Mouse (Mus musculus) c-Kit-positive CD71-positive TER-119-positive erythroid progenitor cells, embryonic 14.5 days (primary cell): ENCODE measurements around the gene Arg1.

ENCODE experiments used
- DNase-seq: peaks from one replicate; pipeline ENCODE4 v3.0.0-alpha.2; 2013; ENCODE audit warnings: low spot score

Gene Arg1

DNA sequence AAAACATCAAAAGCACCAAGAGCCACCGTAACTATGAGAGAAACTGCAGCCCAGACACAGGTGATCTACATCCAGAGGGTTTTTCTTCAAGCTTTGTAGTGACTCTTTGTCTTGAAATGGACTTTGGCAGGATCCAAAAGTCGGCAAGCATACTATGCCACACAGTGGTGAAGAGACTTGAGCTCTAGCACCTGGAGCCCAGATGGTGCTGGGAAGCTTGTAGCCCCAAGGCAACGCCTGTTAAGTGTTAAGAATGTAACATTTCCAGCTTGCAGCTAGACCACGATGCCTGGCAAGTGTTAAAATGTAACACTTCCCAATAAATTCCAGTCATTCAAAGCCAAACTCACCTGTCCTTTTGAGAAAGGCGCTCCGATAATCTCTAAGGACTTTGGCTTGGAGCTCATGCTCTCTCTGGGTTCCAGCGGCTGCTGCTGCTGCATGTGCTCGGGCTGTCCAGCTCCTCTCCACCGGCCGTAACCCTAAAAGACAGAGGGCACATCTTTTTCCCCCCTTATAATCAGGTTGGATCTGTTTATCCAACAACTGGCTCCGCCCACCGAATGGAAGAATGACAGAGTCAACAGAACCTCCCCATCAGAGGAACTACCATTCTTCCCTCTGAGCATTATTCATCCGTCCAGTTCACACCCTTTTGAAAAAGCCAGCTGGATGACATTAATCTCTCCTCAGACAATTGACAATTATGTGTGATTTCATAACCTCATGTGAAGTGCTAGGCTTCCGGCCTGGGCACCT, at the start of gene Arg1:
TSS of gene Arg1 (minus strand) at position 523 of the 759 bp plus-strand sequence.
- no peak for DNase-seq

DNA sequence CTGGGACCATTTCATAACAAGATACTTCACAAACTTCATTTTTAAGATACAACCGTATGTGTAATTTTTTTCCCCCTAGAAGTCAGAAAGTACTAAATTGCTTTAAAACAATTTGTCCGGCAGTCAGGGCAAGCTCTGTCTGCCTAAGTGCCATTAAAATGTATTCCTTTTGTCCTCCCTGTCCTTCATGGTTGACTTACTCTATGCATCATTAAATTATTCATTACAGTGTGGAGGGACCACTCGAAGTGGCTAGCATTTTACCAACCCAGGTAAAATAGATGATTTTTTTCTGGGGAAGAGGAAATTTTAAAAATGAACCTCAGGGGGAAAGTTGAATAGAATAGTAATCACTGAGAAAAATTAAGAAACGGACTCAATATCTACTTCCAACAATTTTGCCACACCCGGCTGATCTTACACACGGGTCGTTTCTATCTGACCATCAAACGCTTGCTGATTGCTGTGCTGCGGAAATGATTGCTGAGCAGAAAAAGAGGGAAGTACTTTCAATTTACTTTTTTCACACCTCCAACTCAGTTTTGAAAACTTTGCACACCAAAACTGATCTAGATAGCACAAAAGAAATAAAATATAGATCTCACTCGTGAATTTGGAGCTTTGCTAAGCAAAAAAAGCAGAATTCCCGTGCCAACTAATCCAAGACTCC, 46.7 kb upstream of the Arg1 start:
- no peak for DNase-seq

DNA sequence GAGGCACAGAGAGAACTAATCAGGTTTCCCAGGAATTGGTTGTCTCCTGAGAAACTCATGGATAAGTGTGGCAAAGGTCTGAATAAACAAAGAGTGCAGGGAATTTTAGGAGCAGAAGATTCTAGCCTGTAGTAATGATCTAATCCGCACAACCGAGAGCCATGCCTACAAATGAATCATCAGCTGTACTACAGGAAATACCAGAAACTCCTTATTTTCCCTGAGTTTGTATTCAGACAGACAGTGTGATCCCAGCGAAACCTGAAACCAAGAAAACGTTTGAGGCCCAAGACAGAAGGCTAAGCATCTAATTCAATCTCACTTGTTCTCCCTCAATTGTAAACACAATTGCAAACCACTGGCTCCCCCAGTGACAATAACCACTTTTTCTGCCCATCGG, 46.1 kb upstream of the Arg1 start:
- no peak for DNase-seq

DNA sequence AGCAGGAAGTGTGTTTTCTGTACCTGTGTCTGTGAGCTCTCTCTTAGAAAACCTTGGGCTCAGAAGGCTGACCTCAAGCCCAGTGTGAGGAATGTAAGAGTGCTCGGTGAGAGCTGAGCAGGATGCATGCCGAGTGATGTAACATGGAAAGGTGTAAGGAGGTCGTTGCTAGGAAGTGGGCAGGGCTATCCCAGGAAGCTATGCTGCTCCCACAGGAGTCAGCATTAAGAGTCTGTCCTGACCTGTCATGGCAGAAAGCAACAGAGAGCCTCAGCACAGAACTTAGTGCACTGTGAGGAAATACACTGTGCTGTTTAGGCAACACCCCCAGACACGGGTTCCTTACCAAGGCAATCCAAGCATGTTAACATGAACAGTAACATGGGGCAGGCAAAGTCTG, 45.6 kb upstream of the Arg1 start:
- no peak for DNase-seq

DNA sequence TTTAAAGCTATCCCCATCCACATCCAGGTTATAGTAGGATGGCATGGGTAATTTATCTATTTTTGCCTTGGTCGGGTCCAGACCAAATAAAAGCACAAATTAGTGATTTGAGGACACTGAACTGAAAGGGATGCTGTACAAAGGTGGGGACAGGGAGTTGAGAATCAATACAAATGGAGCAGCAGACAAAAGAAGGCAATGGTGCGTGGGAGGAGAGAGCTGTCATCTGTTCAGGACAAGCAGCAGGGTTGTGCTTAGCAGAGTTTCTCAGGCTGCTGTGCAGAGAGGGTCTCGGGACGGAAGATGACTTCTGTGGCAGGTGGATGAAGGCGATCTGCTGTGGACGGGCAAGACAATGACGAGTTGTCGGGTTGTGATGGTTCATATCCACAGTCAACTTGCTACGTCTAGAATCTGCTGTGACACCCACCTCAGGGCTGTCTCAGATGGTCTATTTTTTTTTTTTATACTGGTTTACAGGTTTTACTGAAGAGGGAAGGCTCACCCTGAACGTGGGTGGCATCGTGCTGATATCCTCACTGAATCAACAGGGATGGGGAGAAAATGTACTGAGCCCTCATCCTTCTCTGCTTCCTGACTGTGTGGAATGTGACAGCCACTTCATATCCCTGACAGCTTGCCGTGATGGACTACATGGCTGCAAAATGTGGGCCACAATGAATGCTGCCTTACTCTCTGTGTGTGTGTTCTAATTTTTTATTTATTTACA, 38.7 kb upstream of the Arg1 start:
- no peak for DNase-seq

DNA sequence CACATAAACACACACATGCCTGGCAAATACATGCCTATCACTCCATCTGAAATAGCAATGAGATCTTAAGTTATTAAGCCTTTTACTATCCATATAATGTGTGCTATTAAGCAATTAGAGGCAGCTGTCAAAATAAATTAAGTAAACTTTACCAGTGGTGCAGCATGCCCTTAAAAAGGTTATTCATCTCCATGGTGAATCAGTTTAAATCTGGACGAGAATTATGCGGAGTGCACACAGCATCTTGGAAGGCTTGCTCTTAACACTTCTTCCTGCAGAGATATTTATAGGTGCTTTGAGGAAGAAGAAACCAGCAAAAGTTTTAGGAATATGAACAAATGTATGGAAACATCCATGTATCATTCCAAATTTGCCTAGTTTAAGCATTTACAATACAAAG, 34.6 kb upstream of the Arg1 start:
- no peak for DNase-seq

DNA sequence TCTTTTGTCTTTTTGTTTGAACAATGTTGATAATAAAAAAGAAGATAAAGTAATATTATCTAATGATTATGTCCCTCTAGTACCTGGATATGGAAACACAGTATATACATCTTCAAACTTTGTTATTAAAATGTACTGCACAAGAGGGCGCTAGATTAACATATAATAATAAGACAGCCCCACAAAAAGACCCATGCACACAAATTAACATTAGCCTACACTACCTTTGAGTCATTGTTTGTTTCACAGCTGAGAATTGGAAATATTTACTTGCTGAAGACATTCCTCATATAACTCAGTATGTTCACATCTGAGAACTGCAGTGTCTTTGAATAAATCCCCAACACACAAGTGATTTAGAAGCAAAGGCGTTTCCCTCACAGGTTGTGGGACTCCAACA, 33.8 kb upstream of the Arg1 start:
- DNase-seq: peak; percentile 8

DNA sequence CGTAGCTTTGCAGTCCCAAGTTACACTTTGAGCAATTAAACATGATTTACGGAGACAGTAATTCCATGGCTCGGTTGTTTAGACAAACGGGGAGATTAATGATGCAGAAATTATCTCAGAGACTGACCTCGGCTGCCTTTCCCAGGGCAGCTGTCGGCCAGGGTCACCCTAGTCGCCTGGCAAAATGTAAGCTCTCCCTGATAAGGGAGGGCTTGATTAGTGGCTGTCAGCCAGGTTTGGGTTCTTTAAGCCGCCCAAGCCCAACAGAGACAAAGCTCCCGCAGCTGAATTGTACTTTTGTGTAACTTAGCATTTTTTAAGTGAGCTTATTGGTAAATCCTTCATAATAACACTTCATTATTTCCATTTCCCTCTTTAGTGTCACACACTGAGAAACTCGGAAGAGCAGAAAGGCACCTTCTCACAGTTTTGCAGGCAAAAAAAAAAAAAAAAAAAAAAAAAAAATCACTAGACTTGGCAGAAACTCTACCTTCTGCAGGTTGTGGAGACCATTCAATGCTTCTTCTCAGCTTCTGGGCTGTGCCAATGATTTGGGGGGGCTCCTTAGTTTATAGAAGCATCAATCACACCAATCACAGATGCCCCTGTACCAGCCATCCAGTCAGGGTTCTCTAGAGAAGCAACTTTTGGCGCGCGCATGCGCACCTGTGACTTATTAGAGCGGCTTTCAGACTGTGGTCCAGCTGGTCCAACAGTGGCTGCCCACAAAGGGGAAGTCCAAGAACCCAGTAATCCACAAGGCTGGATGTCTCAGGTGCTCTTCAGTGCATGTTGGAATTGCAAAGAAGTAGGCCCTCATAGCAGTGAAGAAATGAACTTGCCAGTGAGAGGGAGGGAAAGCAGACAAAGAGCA, 32.0 kb upstream of the Arg1 start:
- DNase-seq: no peak

DNA sequence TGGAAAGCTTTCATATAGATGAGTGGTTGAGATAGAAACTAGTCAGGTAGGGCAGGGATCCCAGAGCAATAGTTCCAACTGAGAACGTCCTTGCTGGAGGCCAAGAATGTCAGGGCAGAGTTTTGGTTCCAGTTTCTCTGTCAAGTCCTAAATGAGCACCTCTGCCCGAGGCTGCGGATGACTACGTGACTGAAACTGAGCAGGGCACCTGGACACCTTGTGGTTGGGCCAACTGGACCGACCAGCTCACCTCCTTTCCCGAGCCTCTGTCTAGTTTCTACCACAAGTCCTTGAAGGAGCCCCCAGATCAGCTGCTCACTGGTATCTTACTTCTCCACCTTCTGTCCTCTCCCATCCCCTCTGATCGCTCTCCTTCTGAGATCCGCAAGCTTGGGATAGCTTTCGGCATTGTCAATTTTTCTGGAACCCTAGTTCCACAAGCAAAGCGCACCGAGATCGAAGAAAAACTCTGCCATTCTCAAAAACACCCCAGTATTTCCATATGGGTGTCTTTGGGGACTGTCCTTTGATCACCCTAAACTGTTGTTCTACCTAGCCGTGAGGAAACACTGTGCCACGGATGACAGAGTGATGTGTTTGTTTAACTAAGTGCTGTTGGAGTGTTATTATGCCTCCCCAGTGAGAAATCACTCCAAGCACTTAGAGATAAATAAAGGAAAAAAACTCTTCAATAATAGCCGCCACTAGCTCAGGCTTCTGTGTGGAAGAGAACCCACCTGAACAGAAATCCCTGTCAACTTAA, 31.2 kb upstream of the Arg1 start:
- no peak for DNase-seq

DNA sequence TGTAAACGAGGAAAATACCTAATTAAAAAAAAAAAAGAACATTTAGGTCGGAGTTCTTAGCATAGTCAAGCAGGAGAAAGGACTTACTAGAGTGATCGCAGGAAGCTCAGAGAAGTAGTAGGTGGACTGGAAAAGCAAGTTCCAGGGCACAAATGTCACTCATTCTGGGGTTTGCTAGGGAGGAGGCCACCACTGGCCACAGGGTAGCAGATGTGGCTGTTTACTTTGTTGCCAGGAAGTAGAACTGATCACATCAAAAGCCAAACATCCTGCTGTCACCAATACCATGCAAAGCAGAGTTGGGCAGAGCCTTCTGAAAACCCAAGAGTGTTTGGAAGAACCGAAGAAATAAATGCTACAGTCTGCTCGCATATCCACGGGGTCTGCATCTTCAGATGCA, 26.6 kb upstream of the Arg1 start:
- no peak for DNase-seq

DNA sequence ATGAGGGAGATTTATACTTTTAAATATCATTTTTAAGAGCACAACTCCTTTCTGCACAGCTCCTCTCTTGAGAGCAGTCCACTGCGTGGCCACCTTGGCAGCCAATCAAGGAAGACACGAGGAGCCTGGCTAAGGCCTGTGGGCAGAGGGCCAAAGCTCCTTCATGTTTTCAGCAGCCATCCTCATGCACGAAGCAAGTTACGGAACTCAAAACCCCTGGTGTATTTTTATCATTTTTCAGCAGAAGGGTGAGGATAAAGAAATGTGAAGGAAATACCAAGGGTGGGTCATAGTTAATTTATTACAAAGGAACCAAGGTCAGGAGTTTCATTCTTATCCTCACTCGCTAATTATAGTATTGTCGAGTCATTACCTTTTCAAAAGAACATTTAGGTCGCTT, 25.3 kb upstream of the Arg1 start:
- DNase-seq: no peak

DNA sequence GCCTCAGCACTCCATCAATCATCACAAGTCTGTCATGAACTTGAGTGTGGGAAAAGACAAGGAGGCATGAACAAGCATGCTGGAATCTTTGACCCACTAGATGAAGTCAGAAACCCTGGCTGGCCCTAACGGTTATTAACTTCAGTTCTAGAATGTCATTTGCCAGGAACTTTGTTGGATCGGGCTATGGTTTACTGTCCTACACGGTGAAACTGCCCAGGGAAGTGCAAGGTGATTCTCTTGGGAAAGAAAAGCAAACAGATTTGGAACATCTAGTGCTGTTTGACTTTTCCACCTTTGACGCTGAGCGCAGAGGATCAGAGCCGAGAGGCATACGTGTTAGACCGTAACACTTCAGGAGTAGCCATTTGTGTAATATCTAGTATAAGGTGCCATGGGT, 24.3 kb upstream of the Arg1 start:
- no peak for DNase-seq

DNA sequence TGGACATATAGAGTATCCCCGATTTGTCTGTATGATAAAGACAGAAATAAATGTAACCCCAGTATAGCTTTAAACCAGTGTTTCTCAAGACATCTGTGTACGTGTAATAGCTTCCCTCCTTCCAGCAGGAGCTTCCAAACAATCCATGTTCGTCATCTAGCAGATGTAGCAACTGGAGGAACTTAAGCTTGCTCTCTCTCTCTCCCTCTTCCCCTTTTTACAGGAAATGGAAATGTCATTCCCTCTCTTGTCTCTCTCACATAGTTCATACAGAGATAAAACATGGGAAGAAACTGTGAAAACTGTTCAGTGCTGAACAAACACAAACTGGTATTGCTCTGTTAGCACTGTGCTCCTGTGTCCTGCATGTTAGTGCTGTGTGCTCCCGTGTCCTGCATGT, 22.9 kb upstream of the Arg1 start:
- no peak for DNase-seq

DNA sequence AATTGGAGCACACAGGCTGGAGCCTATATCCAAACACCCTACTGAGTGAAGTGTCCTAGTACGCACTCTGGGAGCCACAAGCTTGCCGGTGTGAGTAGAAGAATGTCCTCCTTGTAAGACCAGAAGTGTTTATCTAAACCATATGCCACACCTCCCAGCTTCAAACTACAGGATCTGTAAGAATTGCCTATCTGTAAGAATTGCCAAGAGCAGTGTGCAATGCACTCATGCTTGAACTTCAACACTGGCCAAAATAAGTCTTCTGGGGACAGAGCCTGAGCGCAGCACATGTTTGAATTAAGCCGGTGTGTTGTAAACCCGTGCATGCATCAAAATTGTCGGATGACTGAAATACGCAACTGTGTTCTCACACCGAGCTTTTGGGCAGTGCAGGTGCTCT, 21.0 kb upstream of the Arg1 start:
- no peak for DNase-seq

DNA sequence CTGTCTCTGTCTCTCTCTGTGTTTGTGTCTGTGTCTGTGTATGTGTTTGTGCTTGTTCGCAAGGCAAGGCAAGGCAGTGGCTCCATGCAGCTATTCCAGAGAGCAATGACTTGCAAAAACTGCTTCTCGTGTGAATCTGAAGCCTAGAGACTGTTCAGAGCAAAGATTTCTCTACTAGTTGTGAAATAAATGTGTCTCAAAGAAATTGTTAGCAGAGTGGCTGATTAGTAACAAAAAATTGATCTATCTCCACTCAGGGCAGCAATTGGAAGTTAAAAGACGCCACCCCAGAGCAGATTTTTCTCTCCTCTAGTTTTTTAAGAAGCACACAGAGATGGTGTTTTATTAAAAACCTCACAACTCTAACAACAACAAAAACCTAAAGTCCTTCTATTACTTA, 20.6 kb upstream of the Arg1 start:
- no peak for DNase-seq

DNA sequence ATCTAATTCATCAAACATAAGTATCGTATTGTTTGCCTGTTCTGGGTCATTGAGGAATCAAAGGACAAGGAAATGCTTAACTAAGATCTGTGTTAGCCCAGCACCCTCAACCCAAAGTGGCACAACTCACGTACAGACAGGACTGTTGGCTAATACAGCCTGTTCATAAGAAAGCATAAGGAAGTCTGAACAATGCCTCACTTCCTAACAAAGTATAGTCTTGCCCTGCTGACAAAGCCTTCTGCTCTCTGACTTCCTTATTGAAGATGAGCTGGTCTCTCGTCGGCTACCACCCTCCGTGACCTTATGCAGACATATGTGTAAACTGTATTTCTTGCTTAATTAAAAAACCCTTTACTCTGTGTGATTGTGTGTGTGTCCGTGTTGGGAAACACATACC, 2.9 kb upstream of the Arg1 start:
- DNase-seq: no peak

DNA sequence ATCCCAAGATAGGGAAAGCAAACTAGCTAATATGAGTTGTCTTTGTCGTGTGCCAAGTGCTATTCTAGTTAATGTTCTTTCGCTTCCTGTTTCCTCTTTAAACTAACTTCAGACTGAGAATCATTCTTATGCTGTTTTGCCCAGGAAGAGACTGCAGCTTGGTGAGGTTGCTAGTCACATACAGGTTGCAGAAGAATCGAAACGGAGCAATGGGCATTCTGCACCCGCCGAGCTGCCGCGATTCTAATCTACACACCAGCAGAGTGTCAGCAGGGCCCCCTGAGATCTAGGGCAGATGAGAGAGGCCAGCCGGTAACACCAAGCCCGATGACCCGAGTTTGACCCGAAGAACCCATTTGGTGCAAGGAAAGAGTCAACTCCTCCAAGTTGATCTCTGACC, 788 bp upstream of the Arg1 start:
- no peak for DNase-seq

DNA sequence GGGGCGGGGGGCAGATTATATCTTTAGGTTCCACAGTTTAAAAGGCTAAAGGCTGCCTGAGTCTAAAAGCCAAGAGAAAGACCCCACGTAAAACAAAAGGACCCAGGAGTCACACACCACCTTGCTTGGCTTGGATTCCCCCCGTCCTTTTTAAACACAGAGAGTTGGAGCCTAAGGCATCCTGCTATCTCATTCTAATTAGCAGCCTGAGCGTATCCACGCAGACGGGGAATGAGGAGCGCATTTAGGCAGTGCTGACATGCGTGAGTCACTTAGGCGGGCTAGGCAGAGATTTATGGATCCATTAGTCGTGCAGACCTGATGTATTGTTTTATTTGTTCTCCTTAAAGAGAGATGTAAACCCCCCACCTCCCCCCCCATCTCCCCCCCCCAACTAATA, 904 bp downstream of the Arg1 start:
- no peak for DNase-seq

DNA sequence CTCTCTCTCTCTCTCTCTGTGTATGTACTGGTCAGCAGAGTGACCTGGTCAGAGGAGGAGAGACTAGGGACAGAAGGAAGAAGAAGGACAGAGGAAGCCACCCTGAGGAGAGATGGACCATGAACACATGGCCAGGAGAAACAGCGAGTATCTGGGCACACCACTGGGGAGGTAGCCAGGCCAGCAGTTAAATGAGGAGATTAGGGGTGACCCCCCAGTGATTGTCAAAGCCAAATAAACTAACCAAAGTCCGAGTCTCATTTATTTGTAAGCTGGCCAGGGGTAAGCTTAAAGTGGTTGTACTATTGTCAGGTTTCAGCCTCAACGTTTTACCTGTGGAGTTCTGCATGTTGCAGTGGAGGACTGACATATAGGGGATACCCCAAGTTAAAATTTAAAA, 3.0 kb downstream of the Arg1 start:
- DNase-seq: no peak

DNA sequence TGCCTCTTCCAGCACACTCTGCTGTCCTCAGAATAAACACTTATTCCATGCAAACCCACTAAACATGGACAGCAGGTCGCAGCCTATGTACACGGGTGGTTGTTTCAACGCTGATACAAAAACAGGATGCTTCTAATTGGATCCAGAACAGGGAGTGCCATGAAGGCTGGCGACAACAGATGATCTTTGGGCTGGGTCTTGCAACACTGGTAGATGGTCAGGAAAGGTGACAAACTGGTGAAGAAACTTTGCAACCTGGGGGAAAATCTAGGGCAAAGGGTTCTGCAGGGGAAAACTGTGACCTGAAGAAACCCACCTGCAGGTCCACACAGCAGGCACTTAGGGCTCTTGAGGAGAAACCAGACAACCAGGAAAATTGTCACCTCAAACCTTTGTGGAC, 4.3 kb downstream of the Arg1 start:
- no peak for DNase-seq

DNA sequence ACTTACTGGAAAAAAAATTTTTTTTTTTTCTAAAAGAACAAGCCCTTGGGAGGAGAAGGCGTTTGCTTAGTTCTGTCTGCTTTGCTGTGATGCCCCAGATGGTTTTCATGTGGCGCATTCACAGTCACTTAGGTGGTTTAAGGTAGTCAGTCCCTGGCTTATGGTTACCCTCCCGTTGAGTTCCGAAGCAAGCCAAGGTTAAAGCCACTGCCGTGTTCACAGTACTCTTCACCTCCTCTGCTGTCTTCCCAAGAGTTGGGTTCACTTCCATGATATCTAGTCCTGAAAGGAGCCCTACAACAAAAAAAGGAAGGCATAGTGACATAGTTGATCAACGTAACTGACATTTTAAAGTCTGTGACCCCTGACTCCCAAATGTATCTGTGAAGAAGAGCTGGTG, 11.8 kb downstream of the Arg1 start:
- no peak for DNase-seq

DNA sequence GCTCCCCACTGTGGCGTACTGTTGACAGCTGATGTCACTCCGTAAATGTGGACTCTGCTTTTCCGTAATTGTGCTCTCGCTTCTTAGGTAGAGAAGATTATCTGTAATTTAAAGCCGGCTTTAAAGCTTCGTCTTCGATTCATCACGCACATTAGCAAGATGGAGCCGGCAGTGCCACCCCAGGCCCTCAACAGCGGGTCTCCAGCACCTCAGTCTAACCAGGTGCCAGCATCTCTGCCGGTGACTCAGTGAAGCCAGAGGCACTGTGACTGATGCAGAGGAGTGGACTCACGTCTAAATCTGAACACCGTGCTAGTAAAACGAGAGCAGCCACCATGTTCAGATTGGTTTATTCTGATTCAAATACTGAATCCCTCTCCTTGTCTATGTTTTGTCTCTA, 14.7 kb downstream of the Arg1 start:
- no peak for DNase-seq
